Mouse (Mus musculus) frontal cortex, postnatal 36 days (tissue): ENCODE results near the gene Baz2a.
"Not testable (repeated sequence)": the region's sequence is repeated elsewhere in the genome, so short reads cannot be mapped to it uniquely, and the experiment has no call there.

ENCODE experiments used
- DNase-seq, 2 experiments: peaks; one replicate each; pipeline ENCODE4 v3.0.0; 2022; ENCODE audit warnings: low spot score in 2 of 2

Gene Baz2a

DNA sequence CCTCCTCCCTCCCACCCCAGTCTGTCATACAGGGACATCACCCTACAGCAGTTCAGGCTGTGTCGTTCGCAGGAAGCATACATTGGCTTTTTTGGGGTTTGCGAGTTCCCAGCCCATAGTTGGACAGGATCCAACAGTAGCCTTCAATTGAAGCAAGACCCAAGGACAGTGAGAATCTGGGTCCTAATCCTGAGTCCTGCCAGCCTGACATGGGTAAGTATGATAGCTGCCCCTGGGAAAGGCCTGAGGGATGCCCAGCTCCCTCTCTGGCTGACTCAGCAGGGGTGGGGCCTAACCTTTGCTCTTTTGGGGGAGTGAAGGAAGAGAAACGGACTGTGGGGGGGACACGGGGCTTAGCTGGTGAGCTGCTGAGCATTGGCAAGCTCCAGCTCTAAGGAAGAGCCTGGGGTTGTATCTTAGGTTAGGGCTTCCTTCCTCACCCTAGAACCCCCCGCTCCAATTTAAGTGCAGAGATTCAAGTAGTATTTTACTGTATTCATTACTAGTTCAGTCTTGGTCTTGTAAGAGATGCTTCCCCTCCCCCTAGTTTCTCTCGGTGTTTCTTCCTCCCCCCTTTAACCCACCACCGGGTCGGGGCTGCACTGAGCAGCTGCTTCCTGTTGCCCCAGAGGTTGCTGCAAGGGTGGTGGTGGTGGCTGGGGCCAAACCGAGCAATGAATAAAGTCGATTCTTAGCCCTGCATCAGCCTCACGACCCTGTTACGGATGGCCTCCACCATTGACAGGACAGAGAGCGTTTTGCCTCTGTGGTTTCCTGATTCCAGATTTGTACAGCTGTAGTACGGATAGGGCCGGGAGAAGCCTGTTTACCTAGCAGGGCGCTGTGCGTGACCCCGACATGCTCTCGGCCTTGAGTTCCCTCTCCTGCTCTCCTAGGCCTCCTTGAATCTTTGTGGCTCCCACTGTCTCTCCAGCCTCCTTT, at the start of gene Baz2a:
Baz2a (plus strand) TSS at position 14 of the 942 bp plus-strand sequence.
- peak; percentile 16 to 32 for DNase-seq

DNA sequence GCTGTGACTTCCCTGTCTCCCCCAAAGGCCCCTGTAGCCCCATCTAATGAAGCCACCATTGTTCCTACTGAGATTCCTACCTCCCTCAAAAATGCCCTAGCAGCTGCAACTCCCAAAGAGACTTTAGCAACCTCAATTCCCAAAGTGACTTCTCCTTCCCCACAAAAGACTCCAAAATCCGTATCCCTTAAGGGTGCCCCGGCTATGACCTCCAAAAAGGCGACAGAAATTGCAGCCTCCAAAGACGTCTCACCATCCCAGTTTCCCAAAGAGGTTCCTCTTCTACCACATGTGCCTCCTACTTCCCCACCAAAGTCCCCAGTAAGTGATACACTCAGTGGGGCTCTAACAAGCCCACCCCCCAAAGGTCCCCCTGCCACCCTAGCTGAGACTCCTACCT, 49.7 kb upstream of the Baz2a start:
- DNase-seq, result no peak

DNA sequence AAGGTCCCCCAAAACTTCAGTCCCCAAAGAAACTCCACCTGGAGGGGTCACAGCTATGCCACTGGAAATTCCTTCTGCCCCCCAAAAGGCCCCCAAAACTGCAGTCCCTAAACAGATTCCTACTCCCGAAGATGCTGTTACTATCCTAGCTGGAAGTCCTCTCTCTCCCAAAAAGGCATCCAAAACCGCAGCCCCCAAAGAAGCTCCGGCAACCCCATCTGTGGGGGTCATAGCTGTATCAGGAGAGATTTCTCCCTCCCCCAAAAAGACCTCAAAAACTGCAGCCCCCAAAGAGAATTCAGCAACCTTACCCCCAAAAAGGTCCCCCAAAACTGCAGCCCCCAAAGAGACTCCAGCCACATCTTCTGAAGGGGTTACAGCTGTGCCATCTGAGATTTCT, 48.9 kb upstream of the Baz2a start:
- DNase-seq, result no peak

DNA sequence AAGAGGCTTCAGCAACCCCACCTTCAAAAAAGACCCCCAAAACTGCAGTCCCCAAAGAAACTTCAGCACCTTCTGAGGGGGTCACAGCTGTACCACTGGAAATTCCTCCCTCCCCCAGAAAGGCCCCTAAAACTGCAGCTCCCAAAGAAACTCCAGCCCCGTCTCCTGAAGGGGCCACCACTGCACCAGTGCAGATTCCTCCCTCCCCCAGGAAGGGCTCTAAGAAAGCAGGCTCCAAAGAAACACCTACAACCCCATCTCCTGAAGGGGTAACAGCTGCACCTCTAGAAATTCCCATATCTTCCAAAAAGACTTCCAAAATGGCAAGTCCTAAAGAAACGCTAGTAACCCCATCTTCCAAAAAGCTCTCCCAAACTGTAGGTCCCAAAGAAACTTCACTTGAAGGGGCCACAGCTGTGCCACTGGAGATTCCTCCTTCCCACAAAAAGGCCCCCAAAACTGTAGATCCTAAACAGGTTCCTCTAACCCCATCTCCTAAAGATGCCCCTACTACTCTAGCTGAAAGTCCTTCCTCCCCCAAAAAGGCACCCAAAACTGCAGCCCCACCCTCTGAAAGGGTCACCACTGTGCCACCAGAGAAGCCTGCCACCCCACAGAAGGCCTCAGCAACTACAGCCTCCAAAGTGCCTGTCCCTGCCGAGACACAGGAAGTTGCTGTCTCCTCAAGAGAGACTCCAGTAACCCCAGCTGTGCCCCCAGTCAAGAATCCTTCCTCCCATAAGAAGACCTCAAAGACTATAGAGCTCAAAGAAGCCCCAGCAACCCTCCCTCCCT, 48.1 kb upstream of the Baz2a start:
- DNase-seq, result no peak

DNA sequence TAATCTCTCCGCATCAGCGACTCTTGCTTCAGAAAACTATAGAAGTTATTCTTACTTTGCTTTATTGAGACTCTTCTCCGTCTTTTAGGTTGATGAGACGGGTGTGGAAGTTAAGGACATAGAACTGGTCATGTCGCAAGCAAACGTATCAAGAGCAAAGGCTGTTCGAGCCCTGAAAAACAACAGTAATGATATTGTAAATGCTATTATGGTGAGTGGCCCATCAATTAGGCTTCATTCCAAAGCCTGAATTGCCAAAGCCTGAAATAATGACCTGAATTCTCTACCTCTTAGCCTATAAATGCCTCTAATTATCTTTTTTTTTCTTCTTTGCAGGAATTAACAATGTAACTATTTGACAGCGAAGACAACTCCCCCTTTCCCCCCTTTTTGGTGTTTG, 43.2 kb upstream of the Baz2a start:
- DNase-seq, result no peak

DNA sequence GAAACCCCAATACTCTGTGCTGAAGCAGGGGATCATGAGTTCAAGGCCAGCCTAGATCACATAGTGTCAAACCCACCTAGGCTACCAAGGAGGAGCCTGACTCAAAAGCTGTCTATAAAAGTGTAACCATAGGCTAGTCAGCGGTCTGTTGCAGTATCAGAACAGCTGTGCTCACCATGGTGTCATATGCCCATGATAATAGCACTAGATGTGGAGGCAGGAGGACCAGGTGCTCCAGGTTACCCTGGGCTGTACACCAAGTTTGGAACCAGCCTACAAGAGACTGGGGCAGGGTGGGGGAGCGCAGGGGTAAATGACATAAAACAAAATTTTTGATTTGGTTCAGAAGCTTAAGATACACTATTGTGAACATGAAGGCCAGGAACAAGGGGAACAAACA, 41.6 kb upstream of the Baz2a start:
- no peak for DNase-seq

DNA sequence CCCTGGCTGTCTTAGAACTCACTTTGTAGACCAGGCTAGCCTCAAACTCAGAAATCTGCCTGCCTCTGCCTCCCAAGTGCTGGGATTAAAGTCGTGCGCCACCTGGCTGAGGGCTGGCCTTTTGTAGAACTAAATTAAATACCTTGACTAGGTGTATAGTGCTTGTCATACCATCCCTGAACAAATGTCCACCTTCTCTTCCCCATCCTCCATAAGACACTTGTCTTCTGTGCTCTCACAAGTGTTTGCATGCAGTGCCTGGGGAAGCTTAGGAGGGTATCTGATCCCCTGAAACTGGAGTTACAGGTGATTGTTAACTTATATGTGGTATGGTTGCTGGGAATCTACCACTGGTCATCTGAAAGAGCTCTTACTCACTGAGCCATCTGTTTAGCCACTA, 41.0 kb upstream of the Baz2a start:
- DNase-seq, result no peak

DNA sequence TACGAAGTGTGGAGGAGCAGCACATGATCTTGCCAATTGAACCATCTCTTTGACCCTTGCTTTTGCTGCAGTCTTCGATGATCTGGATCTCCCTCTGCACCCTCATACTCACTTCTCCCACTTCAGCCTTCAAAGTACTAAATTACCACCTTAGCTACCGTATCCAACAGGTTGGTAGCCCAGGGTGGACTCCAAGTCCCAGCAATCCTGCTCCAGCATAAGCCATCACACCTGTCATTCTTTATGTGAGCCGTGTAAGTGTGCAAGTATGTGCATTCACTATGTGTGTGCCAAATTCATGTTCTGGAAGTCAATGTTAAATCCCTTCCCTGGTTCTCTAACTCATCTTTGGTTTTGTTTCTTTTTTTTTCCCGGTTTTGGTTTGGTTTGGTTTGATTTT, 39.8 kb upstream of the Baz2a start:
- no peak for DNase-seq

DNA sequence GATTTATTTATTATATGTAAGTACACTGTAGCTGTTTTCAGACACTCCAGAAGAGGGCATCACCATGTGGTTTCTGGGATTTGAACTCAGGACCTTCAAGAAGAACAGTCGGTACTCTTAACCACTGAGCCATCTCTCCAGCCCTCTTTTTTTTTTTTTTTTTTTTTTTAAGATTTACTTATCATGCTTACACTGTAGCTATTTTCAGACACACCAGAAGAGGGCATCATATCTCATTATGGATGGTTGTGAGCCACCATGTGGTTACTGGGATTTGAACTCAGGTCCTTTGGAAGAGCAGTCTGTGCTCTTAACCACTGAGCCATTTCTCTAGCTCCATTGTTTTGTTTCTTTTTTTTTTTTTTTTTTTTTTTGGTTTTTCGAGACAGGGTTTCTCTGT, 39.2 kb upstream of the Baz2a start:
- not testable (repeated sequence) for DNase-seq

DNA sequence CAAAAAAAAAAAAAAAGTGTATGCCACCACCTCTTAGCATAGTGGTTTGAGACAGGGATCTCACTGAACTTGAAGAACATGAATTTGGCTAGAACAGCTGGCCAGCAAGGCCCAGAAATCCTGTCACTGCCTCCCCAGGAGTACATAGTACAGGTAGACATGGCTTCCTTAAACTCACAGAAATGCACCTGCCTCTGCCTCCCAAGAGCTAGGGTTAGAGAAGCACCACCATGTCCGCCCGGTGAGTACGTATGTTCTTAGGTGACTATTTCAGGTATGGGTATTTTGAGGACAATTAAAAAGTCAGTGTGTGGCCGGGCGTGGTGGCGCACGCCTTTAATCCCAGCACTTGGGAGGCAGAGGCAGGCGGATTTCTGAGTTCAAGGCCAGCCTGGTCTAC, 38.4 kb upstream of the Baz2a start:
- DNase-seq, result no peak

DNA sequence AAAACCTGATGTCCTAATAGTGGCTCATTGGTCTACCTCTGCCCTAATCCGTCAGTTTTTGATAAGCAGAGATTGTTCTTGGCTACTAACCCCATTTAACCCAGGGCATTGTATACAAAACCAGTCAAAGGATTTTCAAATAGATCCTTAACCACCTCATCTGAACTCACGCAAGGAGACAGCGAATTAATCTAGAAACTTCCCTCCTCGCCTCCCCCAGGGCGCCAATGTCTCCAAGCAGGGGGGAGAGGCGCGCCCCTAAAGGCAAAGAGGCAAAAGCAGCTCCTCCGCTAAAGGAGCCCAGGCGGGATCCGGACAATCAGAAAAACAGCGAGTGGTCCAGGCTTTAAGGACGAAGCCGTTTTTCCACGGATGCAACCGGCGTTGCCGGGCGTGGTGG, 33.2 kb upstream of the Baz2a start:
- no peak for DNase-seq

DNA sequence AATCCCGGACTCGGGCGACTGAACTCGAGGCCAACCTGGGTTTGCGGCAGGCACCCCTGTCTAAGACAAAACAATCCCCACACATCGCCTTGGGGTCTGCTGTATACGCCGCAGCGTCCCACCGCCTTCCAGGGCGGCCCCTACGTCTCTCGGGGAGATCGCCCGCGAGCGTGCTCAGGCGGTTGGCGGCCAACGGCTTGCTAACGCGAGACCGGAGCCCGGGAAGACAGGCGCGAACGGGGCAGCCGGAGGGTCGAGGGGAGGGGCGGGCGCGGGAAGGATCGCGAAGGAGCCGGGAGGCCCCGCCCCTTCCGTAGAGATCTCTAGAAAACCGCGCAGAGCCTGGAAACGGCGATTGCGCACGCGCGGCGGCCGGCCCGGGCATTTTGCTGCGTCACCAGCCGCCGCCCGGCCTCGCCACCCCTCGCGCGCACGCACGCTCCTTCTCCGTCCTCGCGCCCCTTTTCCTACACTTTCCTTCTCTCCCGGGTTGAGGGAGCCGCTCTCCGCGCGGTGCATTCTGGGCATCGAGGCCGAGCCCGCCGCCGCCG, 32.7 kb upstream of the Baz2a start, which contains the start of gene Ptges3:
Ptges3 (plus strand) TSS at position 354 of the 551 bp plus-strand sequence.
- DNase-seq, result peak; percentile 96

DNA sequence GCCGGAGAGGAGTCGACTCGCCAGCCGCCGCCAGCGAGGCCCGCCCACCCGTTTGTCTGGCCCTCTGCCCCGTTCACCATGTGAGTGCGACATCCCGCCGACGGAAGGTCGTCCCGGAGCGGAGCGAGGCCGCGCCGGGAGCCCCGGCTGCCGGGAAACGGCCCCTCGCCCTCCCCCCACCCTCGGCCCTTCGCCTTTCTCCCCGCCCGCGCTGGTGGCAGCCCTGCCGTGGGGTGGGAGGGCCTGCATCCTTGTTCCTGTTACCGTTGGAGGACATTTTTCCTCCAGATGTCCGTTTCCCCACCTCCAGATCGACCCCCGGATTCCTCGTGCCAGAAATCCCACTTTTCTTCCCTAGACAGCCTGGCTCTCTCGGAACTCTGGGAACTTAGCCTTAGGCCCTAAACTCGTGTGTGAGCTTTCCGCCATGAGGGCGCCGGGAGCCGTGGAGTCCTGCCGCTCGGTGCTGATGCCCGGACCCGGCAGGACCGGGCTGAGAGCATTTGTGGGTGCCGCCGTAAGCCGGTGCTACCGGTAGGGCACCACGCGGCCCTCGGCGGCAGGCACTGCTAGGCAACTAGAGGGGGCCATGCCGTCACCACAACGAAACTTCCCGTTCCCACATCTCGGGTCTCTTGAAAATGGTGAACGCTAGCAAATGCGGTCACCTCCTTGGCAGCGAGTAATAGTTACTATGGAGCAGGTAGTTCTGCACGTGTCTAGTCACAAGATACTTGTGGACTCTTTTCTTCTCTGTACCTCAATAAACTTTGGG, 32.0 kb upstream of the Baz2a start:
- DNase-seq, result peak in 1 of 2 experiments; percentile 41

DNA sequence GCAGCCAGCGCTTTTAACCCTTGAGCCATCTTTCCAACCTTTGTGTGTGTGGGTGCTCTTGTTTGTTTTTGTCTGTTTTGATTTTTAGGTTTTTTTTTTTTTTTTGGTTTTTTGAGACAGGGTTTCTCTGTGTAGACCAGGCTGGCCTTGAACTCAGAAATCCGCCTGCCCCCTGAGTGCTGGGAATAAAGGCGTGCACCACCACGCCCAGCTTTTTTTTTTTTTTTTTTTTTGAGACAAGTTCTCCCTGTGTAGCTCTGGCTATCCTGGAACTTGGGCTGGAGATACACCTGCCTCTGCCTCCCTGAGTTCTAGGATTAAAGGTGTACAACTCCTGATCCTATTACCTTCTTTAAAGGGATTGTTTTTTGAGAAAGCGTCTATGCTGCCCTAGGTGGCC, 30.3 kb upstream of the Baz2a start:
- DNase-seq, result no peak

DNA sequence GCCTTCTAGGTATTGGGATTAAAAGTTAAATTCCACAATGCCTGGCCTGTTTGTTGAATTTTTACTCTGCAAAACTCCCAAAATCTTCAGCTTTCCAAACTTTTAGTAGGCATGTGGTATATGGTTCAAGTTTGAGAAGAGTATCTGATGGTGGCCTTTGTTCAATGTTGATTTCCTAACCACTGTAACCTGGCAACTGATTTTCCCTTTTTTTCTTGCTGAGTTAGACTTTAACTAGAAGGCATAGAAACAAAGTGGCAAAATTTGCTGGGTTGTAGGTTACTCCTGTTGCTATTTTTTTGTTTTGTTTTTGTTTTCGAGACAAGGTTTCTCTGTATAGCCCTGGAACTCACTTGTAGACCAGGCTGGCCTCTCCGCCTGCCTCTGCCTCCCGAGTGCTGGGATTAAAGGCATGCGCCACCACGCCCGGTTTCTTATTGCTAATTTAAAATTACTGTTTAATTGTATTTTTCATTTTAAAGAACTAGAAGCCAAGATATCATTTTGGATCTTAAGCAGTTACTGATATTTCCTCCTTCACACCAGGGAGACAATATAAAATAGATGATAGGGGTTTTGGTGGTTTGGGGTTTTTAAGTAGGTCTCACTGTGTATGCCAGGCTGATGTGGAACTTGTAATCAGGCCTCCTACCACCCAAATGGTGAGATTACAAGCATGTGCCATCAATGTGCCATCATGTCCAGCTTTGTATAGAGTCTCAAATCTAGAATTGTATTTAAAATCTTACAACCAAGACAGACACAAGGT, 29.0 kb upstream of the Baz2a start:
- no peak for DNase-seq

DNA sequence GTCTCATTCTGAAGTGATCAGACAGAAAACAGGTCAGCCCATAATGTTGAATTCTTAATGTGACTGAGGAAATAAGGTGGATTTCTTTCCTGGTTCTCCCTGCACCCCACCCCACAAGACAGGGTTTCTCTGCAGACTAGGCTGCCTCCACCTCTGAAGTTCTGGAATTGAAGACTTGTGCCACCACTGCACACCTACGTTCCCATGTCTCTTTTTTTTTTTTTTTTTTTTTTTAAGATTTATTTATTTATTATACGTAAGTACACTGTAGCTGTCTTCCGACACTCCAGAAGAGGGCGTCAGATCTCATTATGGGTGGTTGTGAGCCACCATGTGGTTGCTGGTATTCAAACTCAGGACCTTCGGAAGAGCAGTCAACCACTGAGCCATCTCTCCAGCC, 25.3 kb upstream of the Baz2a start:
- no peak for DNase-seq

DNA sequence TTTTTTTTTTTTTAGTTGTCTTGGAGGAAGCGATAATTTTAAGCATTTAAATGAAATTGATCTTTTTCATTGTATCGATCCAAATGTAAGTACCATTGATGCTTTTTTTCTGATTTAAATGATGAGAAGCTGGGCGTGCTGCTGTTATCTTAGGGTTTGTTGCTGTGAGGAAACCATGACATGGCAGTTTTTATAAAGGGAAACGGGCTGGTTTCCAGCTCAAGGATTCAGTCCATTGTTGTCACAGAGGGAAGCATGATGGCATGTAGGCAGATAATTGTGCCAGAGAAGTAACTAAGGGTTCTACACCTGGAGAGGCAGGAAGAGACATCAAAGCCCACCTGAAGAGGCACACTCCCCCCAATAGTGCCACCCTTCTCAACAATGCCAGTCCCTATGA, 22.2 kb upstream of the Baz2a start:
- no peak for DNase-seq

DNA sequence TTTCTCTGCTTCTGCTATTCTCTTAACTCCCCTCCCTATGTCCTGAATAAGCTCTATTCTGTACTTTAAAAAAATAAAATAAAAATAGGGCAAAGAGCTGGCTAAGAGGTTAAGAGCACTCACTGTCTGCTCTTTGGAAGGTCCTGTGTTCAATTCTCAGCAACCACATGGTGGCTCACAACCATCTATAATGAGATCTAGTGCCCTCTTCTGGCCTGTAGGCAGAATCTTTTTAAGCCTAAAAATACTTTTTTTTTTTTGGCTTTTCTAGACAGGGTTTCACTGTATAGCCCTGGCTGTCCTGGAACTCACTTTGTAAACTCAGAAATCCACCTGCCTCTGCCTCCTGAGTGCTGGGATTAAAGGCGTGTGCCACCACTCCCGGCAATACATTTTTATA, 20.9 kb upstream of the Baz2a start:
- not testable (repeated sequence) for DNase-seq

DNA sequence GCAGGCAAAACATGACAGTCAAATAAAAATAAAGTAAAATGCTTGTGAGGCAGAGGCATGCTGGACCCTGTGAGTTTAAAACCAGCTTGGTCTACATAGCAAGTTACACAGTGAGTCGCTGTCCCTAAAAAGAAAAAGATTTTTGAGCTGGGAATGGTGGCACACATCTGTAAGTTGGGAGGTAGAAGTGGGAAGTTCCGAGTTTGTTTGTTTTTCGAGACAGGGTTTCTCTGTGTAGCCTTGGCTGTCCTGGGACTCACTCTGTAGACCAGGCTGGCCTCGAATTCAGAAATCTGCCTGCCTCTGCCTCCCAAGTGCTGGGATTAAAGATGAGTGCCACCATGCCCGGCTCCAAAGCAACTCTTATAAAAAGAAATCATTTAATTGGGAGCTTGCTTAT, 13.1 kb upstream of the Baz2a start:
- not testable (repeated sequence) for DNase-seq

DNA sequence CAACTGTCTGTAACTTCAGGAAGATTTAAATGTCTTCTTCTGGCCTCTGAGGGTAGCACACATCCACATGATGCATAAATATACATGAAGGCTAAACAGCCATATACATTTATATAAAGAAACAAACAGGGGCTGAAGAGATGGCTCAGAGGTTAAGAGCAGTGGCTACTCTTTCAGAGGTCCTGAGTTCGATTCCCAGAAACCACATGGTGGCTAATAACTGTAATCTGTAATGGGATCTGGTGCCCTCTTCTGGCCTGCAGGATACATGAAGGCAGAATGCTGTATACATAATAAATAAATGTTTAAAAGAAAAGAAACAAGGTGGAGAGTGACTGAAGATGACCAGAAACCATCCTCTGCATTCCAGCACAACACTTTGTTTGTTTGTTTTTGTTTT, 10.9 kb upstream of the Baz2a start:
- no peak for DNase-seq
